Mouse (Mus musculus): Measurements from ENCODE around the gene Iah1. TPM values are rescaled to one million over a fixed set of nuclear protein-coding genes. Genes with fewer than 3 reads are reported as not detected.

Gene Iah1
- polyA plus RNA-seq, 1 experiment from 2014 or later, result 27.8 TPM

- no peak for ATAC-seq (replicated peaks)
- peaks cover 30% of the 10 kb centered on the region for H3K36me3 ChIP-seq (replicated peaks)
- H3K9me3 ChIP-seq, result no peaks in the 10 kb centered on the region
- no peak overlapping the region for H3K4me3 ChIP-seq
- H3K4me2 ChIP-seq, result no peak overlapping the region
- no peak overlapping the region for H3K9ac ChIP-seq
- no peak overlapping the region for H3K27ac ChIP-seq
- no peaks in the 10 kb centered on the region for H3K27me3 ChIP-seq (replicated peaks)
- H3K4me1 ChIP-seq, result peaks cover 36% of the 10 kb centered on the region
- WGBS, result 86% methylated on average over 6 of the region's 6 CpGs
Observed at GRCm38 (mm10) chr12:21289651-21290050, 26.5 kb upstream of the Iah1 start.

DNA sequence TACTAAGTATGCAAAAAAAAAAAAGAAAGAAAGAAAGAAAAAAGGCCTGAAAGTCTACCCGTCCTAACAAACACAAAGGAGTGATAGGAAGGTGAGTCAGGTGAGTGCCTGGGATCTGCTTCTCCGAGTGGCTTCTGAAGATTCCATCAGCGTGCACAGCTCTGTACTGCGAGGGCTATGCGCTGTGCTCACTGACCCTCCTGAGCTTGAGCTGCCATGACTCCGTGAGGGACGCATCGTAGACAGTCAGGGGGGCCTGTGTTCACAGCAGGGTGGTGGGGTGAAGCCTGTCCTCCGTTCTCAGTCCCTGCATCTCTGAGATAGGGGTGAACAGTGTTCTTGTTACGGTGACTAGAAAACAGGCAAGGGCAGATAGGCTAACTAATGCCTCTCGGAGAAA lies 17.3 kb upstream of the Iah1 start:
- no peaks in the 10 kb centered on the region for H3K27me3 ChIP-seq (replicated peaks)
- H3K4me2 ChIP-seq, result no peak overlapping the region
- H3K27ac ChIP-seq, result no peak overlapping the region
- WGBS, result 95% methylated on average over 11 of the region's 11 CpGs
- no peak overlapping the region for H3K4me3 ChIP-seq
- ATAC-seq (replicated peaks), result no peak
- no peaks in the 10 kb centered on the region for H3K9me3 ChIP-seq
- H3K4me1 ChIP-seq, result no peaks in the 10 kb centered on the region
- peaks cover 78% of the 10 kb centered on the region for H3K36me3 ChIP-seq (replicated peaks)
- H3K9ac ChIP-seq, result no peak overlapping the region

- ATAC-seq (replicated peaks), result no peak
- Histone ChIP-seq H3K27me3 (replicated peaks) (no peaks in the 10 kb centered on the region), H3K4me1 (no peaks in the 10 kb centered on the region), H3K4me3 (no peak overlapping the region), H3K9ac (no peak overlapping the region), H3K9me3 (no peaks in the 10 kb centered on the region), H3K4me2 (no peak overlapping the region), H3K36me3 (replicated peaks) (peaks cover 74% of the 10 kb centered on the region), H3K27ac (no peak overlapping the region)
- 92% methylated on average over 7 of the region's 7 CpGs for WGBS
Observed at GRCm38 (mm10) chr12:21301324-21301723, 14.9 kb upstream of the Iah1 start.

- peaks cover 76% of the 10 kb centered on the region for H3K36me3 ChIP-seq (replicated peaks)
Observed at GRCm38 (mm10) chr12:21301932-21302331, 14.3 kb upstream of the Iah1 start.

GRCm38 (mm10) chr12:21302361-21302783 lies 13.8 kb upstream of the Iah1 start:
- no peaks in the 10 kb centered on the region for H3K4me1 ChIP-seq
- H3K4me2 ChIP-seq, result no peak overlapping the region
- no peak overlapping the region for H3K27ac ChIP-seq
- no peak overlapping the region for H3K9ac ChIP-seq
- H3K9me3 ChIP-seq, result no peaks in the 10 kb centered on the region
- no peak overlapping the region for H3K4me3 ChIP-seq
- ATAC-seq (replicated peaks), result no peak
- 81% methylated on average over 5 of the region's 5 CpGs for WGBS
- H3K27me3 ChIP-seq (replicated peaks), result no peaks in the 10 kb centered on the region
- peaks cover 75% of the 10 kb centered on the region for H3K36me3 ChIP-seq (replicated peaks)

More at GRCm38 (mm10) chr12:21301932-21302331, 14.3 kb upstream of the Iah1 start:
- H3K4me2 ChIP-seq, result no peak overlapping the region
- H3K9me3 ChIP-seq, result no peaks in the 10 kb centered on the region
- no peak for ATAC-seq (replicated peaks)
- 93% methylated on average over 8 of the region's 8 CpGs for WGBS
- no peak overlapping the region for H3K27ac ChIP-seq
- no peak overlapping the region for H3K4me3 ChIP-seq
- no peaks in the 10 kb centered on the region for H3K27me3 ChIP-seq (replicated peaks)
- no peak overlapping the region for H3K9ac ChIP-seq
- H3K4me1 ChIP-seq, result no peaks in the 10 kb centered on the region

DNA sequence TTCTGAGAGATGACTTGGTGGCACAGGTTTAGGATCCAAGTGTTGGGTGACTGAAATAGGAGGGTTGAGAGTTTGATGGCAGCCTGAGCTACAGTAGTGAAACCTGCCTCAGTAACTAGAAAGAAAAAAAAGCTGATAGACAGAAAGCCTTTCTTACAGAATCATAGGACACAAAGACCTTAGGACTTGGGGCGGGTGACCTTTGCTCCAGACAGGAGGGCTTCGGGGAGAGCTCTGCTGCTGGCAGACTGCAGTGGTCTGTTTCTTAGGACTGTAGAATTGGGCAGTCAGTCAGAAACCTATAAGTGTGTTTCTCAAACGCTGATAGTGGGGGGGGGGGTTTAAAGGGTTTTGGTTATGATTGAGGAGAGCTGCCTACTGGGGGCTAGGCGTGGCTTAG lies 10.4 kb upstream of the Iah1 start:
- Histone ChIP-seq H3K4me1 (no peaks in the 10 kb centered on the region), H3K9ac (no peak overlapping the region), H3K4me3 (no peak overlapping the region), H3K4me2 (no peak overlapping the region), H3K27me3 (replicated peaks) (no peaks in the 10 kb centered on the region), H3K27ac (no peak overlapping the region), H3K36me3 (replicated peaks) (peaks cover 77% of the 10 kb centered on the region), H3K9me3 (no peaks in the 10 kb centered on the region)
- no peak for ATAC-seq (replicated peaks)
- WGBS, result 92% methylated on average over 4 of the region's 4 CpGs

GRCm38 (mm10) chr12:21306721-21307120 lies 9.5 kb upstream of the Iah1 start:
- Histone ChIP-seq H3K27me3 (replicated peaks) (no peaks in the 10 kb centered on the region), H3K9ac (no peak overlapping the region), H3K27ac (no peak overlapping the region), H3K4me1 (no peaks in the 10 kb centered on the region), H3K4me3 (no peak overlapping the region), H3K36me3 (replicated peaks) (peaks cover 79% of the 10 kb centered on the region), H3K9me3 (no peaks in the 10 kb centered on the region), H3K4me2 (no peak overlapping the region)
- ATAC-seq (replicated peaks), result no peak
- WGBS, result 97% methylated on average over 4 of the region's 4 CpGs

DNA sequence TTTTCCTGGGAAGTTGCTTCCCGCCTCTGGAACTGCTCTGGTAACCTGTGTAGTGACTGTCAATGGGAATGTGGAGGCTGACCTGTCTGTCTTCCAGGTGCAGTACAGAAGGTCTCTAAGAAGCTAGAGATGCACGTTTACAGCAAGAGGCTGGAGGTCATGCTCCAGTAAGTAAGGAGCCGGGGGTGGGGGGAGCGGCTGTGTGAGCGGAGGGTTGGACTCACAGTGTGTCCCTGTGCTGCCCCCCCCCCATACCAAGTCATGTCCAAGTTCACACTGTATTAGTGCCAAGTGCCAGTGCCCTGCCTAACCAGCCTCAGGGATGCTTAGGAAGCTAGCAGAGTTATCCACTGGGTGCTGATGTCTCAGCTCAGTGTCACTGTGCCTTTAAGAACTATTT lies 4.0 kb upstream of the Iah1 start:
- Histone ChIP-seq H3K36me3 (replicated peaks) (peaks cover 60% of the 10 kb centered on the region), H3K4me2 (no peak overlapping the region), H3K27me3 (replicated peaks) (no peaks in the 10 kb centered on the region), H3K4me3 (no peak overlapping the region), H3K4me1 (0 out of 2 replicates have a peak, but pooled peaks cover 5% of the 10 kb centered on the region), H3K9ac (no peak overlapping the region), H3K27ac (no peak overlapping the region), H3K9me3 (no peaks in the 10 kb centered on the region)
- 94% methylated on average over 5 of the region's 5 CpGs for WGBS
- no peak for ATAC-seq (replicated peaks)

DNA sequence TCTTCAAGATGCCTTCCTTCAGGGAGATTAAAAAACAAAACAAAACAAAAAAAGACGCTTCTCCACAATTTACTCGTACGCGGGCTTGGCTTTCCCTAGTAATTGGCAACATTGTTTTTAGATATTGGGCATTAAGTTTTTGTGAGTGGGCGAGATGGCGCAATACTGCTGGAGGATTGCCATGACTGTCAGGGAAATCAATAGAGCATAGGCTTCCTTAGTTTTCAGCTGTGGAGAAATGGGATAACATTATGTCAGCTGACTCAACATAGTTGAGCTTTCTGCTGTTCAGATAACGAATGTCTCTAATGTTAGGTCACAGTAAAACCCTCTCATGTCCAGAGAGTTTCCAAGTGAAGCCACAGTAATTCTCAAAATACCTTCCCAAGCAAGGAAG lies 678 bp downstream of the Iah1 start:
- Histone ChIP-seq H3K4me1 (0 out of 2 replicates have a peak, but pooled peaks cover 5% of the 10 kb centered on the region), H3K4me3 (peak overlapping the region; percentile 59), H3K36me3 (replicated peaks) (peaks cover 23% of the 10 kb centered on the region; the same call in 1 of the 2 replicates), H3K27me3 (replicated peaks) (no peaks in the 10 kb centered on the region), H3K9ac (peak overlapping the region; percentile 59; the same call in 1 of the 2 replicates), H3K4me2 (peak overlapping the region; percentile 73), H3K9me3 (no peaks in the 10 kb centered on the region), H3K27ac (no peak overlapping the region)
- WGBS, result 30% methylated on average over 7 of the region's 7 CpGs
- ATAC-seq (replicated peaks), result no peak

DNA sequence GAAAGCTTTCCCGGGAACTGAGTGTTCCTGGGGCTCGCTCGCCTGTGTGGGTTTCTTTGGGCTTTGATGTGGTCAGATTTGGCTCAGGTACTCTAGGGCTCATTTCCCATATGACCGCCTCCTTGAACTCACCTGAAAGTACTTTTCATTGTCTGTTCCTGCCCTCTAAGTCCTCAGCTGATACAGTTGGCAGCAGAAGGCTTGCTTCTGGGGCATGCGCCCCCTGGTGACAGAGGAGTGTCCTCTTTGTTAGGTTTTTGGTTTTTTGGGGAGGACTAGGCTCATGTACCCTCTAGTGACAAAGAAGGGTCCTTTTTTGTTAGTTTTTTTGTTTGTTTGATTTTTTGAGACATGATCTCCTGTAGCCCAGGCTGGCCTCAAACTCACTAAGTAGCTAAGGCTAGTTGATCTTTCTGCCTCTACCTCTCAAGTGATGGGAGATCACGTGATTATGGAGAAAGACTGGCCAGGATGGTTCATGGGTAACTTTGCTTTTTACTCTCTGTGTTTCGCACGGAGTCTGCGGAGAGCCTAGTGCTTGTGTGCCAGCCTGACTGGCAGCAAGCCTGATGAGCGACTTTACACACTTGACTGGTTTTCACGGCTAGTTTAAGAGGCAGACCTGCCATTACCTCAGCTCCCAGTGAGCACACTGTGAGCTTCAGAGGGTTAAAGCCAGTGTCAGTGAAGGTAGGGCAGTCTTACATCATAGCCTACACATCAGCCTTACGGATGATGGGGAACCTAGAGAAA lies 2.1 kb downstream of the Iah1 start:
- no peak for ATAC-seq (replicated peaks)
- Histone ChIP-seq H3K27me3 (replicated peaks) (no peaks in the 10 kb centered on the region), H3K4me1 (0 out of 2 replicates have a peak, but pooled peaks cover 5% of the 10 kb centered on the region), H3K4me2 (no peak overlapping the region), H3K9me3 (no peaks in the 10 kb centered on the region), H3K4me3 (no peak overlapping the region), H3K9ac (no peak overlapping the region), H3K36me3 (replicated peaks) (peaks cover 13% of the 10 kb centered on the region; the same call in 1 of the 2 replicates), H3K27ac (no peak overlapping the region)
- WGBS, result 76% methylated on average over 12 of the region's 12 CpGs

DNA sequence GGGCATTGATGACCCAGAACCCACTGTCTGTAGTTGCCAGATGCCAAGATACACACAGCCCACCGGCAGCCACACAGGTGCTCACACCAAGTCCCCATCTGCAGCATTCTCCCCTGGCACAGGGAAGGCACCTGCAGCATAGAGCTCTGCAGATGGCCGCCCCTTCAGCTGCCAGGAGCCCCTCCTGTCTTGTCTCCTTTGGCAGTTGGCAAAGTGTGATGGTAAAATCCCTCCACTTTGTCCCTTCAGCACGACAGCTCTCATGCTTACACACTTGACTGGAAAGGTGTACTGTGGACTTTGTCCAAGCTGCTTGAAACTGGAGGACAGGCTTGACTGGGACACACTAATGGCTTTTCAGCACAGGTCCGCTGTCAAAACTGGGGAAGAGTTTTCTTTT lies 4.1 kb downstream of the Iah1 start:
- H3K9ac ChIP-seq, result no peak overlapping the region
- H3K27ac ChIP-seq, result no peak overlapping the region
- H3K4me1 ChIP-seq, result 0 out of 2 replicates have a peak, but pooled peaks cover 5% of the 10 kb centered on the region
- WGBS, result 95% methylated on average over 4 of the region's 4 CpGs
- H3K4me3 ChIP-seq, result no peak overlapping the region
- ATAC-seq (replicated peaks), result no peak
- peaks cover 13% of the 10 kb centered on the region for H3K36me3 ChIP-seq (replicated peaks)
- no peaks in the 10 kb centered on the region for H3K9me3 ChIP-seq
- H3K4me2 ChIP-seq, result no peak overlapping the region
- H3K27me3 ChIP-seq (replicated peaks), result no peaks in the 10 kb centered on the region

- Histone ChIP-seq H3K4me3 (no peak overlapping the region), H3K27ac (no peak overlapping the region), H3K27me3 (replicated peaks) (no peaks in the 10 kb centered on the region), H3K36me3 (replicated peaks) (peaks cover 16% of the 10 kb centered on the region), H3K9me3 (no peaks in the 10 kb centered on the region), H3K4me2 (no peak overlapping the region), H3K9ac (no peak overlapping the region), H3K4me1 (no peaks in the 10 kb centered on the region)
- 84% methylated on average over 9 of the region's 9 CpGs for WGBS
- no peak for ATAC-seq (replicated peaks)
Observed at GRCm38 (mm10) chr12:21321170-21321569, 5.0 kb downstream of the Iah1 start.

DNA sequence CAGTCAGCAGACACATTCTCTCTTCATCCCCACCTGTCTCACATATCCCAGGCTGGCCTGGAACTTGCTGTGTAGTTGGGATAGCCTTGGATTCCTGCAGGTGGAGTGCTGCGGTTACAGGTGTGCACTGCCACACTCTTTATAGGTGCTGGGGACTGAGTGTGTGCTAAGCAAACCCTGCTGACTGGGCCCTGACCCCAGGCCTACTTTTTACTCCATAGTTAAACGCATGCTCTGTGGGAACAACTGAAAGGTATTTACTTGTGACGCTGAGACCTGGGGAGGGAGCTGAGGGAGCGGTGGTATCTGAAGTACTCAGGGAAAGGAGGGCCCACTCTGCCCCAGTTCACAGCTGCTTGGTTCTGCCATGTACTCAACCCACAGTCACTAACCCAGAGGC lies 6.1 kb downstream of the Iah1 start:
- ATAC-seq (replicated peaks), result no peak

More for the DNA sequence above, 6.1 kb downstream of the Iah1 start:
- Histone ChIP-seq H3K36me3 (replicated peaks) (peaks cover 16% of the 10 kb centered on the region), H3K9ac (no peak overlapping the region), H3K27me3 (replicated peaks) (no peaks in the 10 kb centered on the region), H3K4me1 (no peaks in the 10 kb centered on the region), H3K4me3 (no peak overlapping the region), H3K27ac (no peak overlapping the region), H3K9me3 (no peaks in the 10 kb centered on the region), H3K4me2 (no peak overlapping the region)
- 93% methylated on average over 4 of the region's 4 CpGs for WGBS
